Mouse (Mus musculus) ES-Bruce4 (cell line): ENCODE data around the gene Hist1h2ak.

Experiments used
- CTCF ChIP-seq: IDR thresholded peaks from one replicate; pipeline ENCODE4 v1.8.1; 2011; ENCODE audit warnings: low read depth, low read length
- EP300 ChIP-seq: IDR thresholded peaks from 2 replicates; pipeline ENCODE4 v1.6.1; 2011; ENCODE audit warnings: low read depth, low read length; ENCODE audit not compliant: insufficient read depth
- POLR2A ChIP-seq: IDR thresholded peaks from one replicate; pipeline ENCODE4 v1.8.1; 2011; ENCODE audit warnings: low read length; ENCODE audit not compliant: insufficient read depth

GRCm38 (mm10) chr13:21727948-21728572 lies 25.6 kb downstream of the Hist1h2ak start:
- TF ChIP-seq CTCF = no peak
- no peak for TF ChIP-seq POLR2A
- no peak for TF ChIP-seq EP300
